Mouse (Mus musculus) brain, embryonic 14.5 days (tissue): ENCODE measurements at regions not wholly inside any gene's neighbourhood (a gene's known extent, or its start where the extent isn't known, plus 50 kb on each side); places are given as distances from the start of the nearest gene placed in this dataset.

Source experiments
- CTCF ChIP-seq: fragments of 200-500 bp; IDR thresholded peaks from 2 replicates; pipeline ENCODE4 v1.5.1; 2012; ENCODE audit warnings: inconsistent platforms, mild to moderate bottlenecking, moderate library complexity, borderline replicate concordance; ENCODE audit not compliant: insufficient read depth, insufficient read length; ENCODE audit errors: extremely low read depth
- POLR2A ChIP-seq: fragments of 200-500 bp; IDR thresholded peaks from 2 replicates; pipeline ENCODE4 v1.6.1; 2012; ENCODE audit warnings: mild to moderate bottlenecking, inconsistent platforms, borderline replicate concordance; ENCODE audit not compliant: poor library complexity, insufficient read depth, insufficient read length, severe bottlenecking; ENCODE audit errors: extremely low read depth

DNA sequence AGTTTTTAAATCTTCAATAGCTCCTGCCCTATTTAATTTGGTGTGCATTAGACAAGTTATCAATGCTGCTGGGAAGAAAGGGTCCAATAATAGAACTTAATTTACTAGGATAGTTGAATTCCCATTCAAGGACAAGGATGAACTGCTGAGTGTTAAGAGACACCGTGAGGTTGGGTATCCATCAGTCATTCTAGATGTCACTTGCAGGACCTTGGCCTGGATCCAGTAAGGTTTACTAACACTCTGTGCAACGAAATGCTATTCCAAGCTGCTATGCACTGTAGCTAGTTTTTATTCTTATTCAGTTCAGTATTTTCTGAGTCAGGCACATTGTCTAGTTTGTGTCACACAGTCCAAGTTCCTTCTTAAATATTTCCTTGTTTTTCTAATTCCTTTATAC, 376.4 kb downstream of the Gja1 start:
- TF ChIP-seq POLR2A (no peak), CTCF (no peak)
